Mouse (Mus musculus) erythroblast, embryonic 14.5 days (primary cell): Measurements from ENCODE around the gene Nrl. TPM values are rescaled to one million over a fixed set of nuclear protein-coding genes. Genes with fewer than 3 reads are reported as not detected.

ENCODE experiments used
- H3K27me3 ChIP-seq: 2 replicates; pipeline ENCODE4 v1.6.1; 2012; ENCODE audit warnings: inconsistent platforms; ENCODE audit not compliant: control insufficient read depth
- H3K36me3 ChIP-seq: 2 replicates; pipeline ENCODE4 v1.6.1; 2012; ENCODE audit warnings: mild to moderate bottlenecking, inconsistent platforms; ENCODE audit not compliant: control insufficient read depth
- H3K4me1 ChIP-seq: 2 replicates; pipeline ENCODE4 v1.6.1; 2012; ENCODE audit warnings: inconsistent platforms; ENCODE audit not compliant: control insufficient read depth
- H3K4me3 ChIP-seq: replicated peaks from 2 replicates; pipeline ENCODE3; 2012; ENCODE audit warnings: moderate library complexity, mild to moderate bottlenecking, inconsistent platforms
- H3K9me3 ChIP-seq: 2 replicates; pipeline ENCODE4 v1.6.1; 2012; ENCODE audit warnings: low read length, inconsistent platforms, mixed read lengths; ENCODE audit not compliant: control insufficient read depth
- GATA1 ChIP-seq: IDR thresholded peaks from 2 replicates; pipeline ENCODE4 v1.6.1; 2012; ENCODE audit warnings: low read length, inconsistent platforms, mixed read lengths
- TAL1 ChIP-seq: IDR thresholded peaks from 3 replicates; pipeline ENCODE4 v1.6.1; 2012; ENCODE audit warnings: low read length, inconsistent platforms, mixed read lengths
- polyA plus RNA-seq: library from polyadenylated mRNA; stranded (reverse); fragments of >175 nt; gene quantifications from 2 replicates; pipeline ENCODE4 v1.2.3, GENCODE M21; 2012

Nrl gene
- polyA plus RNA-seq, 1 experiment = 0.01 TPM

DNA sequence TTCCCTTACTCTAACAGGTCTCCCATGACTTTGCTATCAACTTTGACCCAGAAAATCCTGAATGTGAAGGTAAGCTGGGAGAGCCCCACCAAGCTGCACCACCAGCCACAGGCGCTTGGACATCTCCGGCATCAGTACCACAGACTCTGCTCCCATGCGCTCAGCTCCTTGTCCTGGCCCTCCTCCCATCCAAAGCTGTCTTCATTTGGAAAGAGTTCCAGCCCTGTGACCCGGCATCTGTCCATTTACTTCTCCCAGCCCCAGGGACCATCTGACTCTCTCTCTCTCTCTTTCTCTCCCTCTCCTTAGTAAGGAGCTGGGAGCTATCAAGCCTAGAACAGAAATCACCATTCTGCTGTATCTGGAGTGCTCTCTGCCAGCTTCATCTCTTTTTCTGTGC is 8.9 kb downstream of the Nrl start:
- H3K27me3 ChIP-seq = peaks cover 82% of the 10 kb centered on the region
- TF ChIP-seq TAL1 = no peak
- TF ChIP-seq GATA1 = no peak

DNA sequence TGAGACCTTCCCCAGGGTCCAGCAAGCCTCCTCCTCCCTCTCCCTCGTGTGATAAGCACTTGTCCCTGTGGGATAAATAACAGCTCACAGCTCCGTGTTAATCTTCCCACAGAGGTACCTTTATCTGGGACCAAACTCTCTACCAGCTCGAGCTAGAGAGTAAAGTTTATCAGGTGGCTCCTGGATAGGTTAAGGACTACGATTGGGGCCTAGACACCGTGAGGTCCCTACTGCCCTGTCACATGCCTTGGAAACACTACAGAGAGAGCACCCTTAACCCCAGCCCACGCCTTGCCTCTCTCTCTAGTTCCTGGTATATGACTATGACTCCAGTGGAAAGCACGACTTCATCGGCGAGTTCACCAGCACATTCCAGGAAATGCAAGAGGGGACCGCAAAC is 10.9 kb downstream of the Nrl start:
- Histone ChIP-seq H3K36me3 (no peaks in the 10 kb centered on the region), H3K9me3 (no peaks in the 10 kb centered on the region), H3K4me3 (no peak overlapping the region), H3K27me3 (peaks cover 72% of the 10 kb centered on the region), H3K4me1 (peaks cover 14% of the 10 kb centered on the region)
- TF ChIP-seq GATA1 = no peak
- TF ChIP-seq TAL1 = no peak

More for the DNA sequence above, 8.9 kb downstream of the Nrl start:
- Histone ChIP-seq H3K9me3 (peaks cover 4% of the 10 kb centered on the region; the same call in 1 of the 2 replicates), H3K36me3 (no peaks in the 10 kb centered on the region), H3K4me1 (peaks cover 19% of the 10 kb centered on the region), H3K4me3 (no peak overlapping the region)

GRCm38 (mm10) chr14:55511037-55511436 is 13.7 kb downstream of the Nrl start:
- Histone ChIP-seq H3K36me3 (no peaks in the 10 kb centered on the region), H3K4me3 (no peak overlapping the region), H3K4me1 (peaks cover 14% of the 10 kb centered on the region), H3K9me3 (no peaks in the 10 kb centered on the region), H3K27me3 (peaks cover 54% of the 10 kb centered on the region)
- TF ChIP-seq TAL1 (no peak), GATA1 (no peak)

GRCm38 (mm10) chr14:55510125-55510731 is 14.6 kb downstream of the Nrl start, which contains the start of gene Cpne6:
TSS of gene Cpne6 (plus strand) at chr14:55510445.
- Histone ChIP-seq H3K27me3 (peaks cover 47% of the 10 kb centered on the region), H3K4me1 (peaks cover 14% of the 10 kb centered on the region), H3K9me3 (no peaks in the 10 kb centered on the region), H3K4me3 (no peak within 1 kb of the TSS), H3K36me3 (no peaks in the 10 kb centered on the region)
- TF ChIP-seq TAL1 (no peak), GATA1 (no peak)

DNA sequence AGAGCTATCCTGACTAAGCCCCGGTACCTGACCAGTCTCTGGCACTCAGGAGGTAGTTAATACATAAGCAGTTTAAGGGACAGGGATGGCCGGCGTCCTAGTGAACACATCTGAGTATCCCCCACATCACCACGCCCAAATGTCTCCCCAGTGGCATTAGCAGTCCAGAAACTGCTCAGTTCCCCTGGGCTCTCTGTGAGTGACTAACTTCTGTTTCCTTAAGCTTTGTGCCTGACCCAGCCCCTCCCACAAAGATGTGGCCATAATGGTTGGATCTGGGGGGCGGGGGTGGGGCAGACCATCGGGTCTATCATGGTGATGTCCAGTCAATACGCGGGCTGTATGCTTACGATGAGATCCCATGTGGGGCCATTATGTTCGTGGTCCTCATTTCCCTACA is 15.2 kb downstream of the Nrl start:
- no peak overlapping the region for H3K4me3 ChIP-seq
- TF ChIP-seq TAL1 = no peak
- TF ChIP-seq GATA1 = no peak
- no peaks in the 10 kb centered on the region for H3K36me3 ChIP-seq
- peaks cover 46% of the 10 kb centered on the region for H3K27me3 ChIP-seq
- H3K9me3 ChIP-seq = no peaks in the 10 kb centered on the region
- H3K4me1 ChIP-seq = peaks cover 14% of the 10 kb centered on the region

DNA sequence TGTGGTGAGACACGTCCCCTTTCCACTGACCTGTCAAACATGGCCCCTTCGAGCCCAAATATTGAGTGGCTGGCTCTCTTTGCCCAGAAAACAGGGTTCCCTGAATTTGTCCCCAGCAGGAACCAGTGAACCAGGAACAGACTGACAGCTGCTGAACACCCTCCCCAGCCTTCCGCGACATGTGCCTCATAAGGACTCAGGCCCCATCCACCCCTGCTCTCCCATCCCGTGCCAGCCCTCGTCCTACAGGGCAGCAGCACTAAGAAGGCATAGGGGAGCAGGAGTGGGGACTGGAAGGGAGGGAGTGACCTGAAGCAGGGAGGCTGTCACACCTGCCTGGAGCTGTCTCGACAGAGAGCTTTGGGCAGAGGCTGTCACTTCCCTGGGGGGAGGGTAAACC is 17.0 kb downstream of the Nrl start:
- Histone ChIP-seq H3K4me1 (peaks cover 2% of the 10 kb centered on the region; the same call in 1 of the 2 replicates), H3K4me3 (no peak overlapping the region), H3K9me3 (no peaks in the 10 kb centered on the region), H3K27me3 (peaks cover 36% of the 10 kb centered on the region), H3K36me3 (no peaks in the 10 kb centered on the region)
- no peak for TF ChIP-seq GATA1
- no peak for TF ChIP-seq TAL1

DNA sequence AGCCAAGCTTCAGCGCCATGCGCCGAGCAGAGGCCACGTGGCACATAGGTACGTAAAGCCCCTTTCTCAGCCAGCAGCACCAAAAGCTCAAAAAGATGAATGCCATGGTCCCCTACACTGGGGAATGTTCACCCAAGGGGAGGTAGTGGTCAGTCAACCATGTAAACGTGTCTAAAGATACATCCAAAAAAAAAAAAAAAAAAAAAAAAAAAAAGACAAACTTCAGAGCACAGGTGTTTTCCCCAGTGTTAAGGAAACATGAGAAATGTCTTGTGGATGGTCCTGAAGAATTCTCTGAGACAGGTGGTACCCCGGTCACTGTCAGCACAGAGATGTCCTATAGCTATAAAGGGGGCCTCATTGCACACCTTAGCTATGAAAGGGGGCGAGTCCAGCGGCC is 19.2 kb downstream of the Nrl start:
- Histone ChIP-seq H3K4me1 (no peaks in the 10 kb centered on the region), H3K27me3 (peaks cover 20% of the 10 kb centered on the region), H3K36me3 (no peaks in the 10 kb centered on the region), H3K9me3 (no peaks in the 10 kb centered on the region), H3K4me3 (no peak overlapping the region)
- TF ChIP-seq TAL1 (no peak), GATA1 (no peak)

DNA sequence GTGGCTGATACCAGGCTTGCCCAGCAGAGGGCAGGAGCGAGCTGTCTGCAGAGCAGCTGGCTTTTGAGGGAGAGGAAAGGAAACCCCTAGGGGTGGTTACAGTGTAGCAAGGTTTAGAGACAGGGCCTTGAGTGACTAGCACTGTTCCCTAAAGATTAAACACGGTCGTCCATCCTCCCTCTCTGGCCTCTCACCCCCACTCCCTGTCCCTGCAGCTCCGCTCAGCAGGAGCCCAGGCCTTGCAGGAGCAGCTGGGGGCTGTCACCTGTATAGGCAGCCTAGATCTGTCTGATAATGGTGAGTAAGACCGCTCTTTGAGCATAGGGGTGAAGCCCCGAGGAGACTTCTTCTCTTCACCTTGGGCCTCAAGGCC is 27.3 kb downstream of the Nrl start:
- TF ChIP-seq GATA1 = no peak
- TF ChIP-seq TAL1 = no peak
- Histone ChIP-seq H3K4me1 (peaks cover 11% of the 10 kb centered on the region), H3K4me3 (no peak overlapping the region), H3K36me3 (no peaks in the 10 kb centered on the region), H3K9me3 (no peaks in the 10 kb centered on the region), H3K27me3 (peaks cover 17% of the 10 kb centered on the region)

DNA sequence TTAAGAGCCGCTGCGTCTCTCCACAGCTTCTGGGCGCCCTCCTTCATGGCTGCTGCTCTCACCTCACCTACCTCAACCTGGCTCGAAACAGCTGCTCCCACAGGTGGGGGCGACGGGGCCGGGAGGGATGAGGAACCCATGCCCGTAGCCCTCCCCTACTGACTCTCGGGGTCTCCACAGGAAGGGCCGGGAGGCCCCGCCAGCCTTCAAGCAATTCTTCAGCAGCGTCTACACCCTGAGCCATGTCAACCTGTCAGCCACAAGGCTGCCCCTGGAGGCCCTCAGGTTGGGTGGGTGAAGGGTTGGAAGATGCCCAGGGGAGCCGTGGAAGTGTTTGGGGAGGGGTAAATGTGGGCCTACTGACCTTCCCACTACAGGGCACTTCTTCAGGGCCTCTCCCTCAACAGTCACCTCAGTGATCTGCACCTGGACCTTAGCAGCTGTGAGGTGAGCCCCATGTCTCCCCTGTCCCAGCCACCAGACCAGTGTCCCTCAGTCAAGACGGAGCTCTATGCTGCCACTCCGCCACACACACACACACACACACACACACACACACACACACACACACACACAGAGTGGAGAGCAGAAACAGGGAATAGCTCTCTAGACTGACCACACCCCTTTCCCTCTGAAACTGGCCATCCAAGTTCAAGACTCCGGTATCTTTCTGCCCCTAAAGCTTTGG is 27.9 kb downstream of the Nrl start:
- Histone ChIP-seq H3K9me3 (no peaks in the 10 kb centered on the region), H3K4me1 (peaks cover 16% of the 10 kb centered on the region), H3K27me3 (peaks cover 19% of the 10 kb centered on the region), H3K4me3 (no peak overlapping the region), H3K36me3 (no peaks in the 10 kb centered on the region)
- TF ChIP-seq TAL1 = no peak
- no peak for TF ChIP-seq GATA1
